Mouse (Mus musculus) limb, embryonic 15.5 days (tissue): ENCODE measurements at regions not wholly inside any gene's neighbourhood (a gene's known extent, or its start where the extent isn't known, plus 50 kb on each side); places are given as distances from the start of the nearest gene placed in this dataset.
A peak's percentile ranks its signal among the peaks of the same experiment; 100 is the strongest.
"Not testable (repeated sequence)": the region's sequence is repeated elsewhere in the genome, so short reads cannot be mapped to it uniquely, and the experiment has no call there.

Source experiments
- ATAC-seq: fragments of 200-750 bp; cut with Nextera tagmentation; 2 replicates; pipeline ENCODE4 v1.8.0; 2017; ENCODE audit warnings: low read depth, moderate TSS enrichment; ENCODE audit not compliant: insufficient number of reproducible peaks, low FRiP score, low TSS enrichment
- H3K27ac ChIP-seq: fragments of 300-500 bp; sonication (generic); 2 replicates; pipeline ENCODE4 v1.5.1; 2015; ENCODE audit warnings: moderate library complexity, mild to moderate bottlenecking, inconsistent platforms
- H3K27me3 ChIP-seq: fragments of 300-500 bp; sonication (generic); 2 replicates; pipeline ENCODE4 v1.6.1; 2015; ENCODE audit warnings: inconsistent platforms
- H3K36me3 ChIP-seq: fragments of 300-500 bp; sonication (generic); 2 replicates; pipeline ENCODE4 v1.6.1; 2015; ENCODE audit warnings: inconsistent platforms
- H3K4me1 ChIP-seq: fragments of 300-500 bp; sonication (generic); 2 replicates; pipeline ENCODE4 v1.6.1; 2015; ENCODE audit warnings: inconsistent platforms
- H3K4me2 ChIP-seq: fragments of 300-500 bp; sonication (generic); 2 replicates; pipeline ENCODE4 v1.6.1; 2015; ENCODE audit warnings: mild to moderate bottlenecking, inconsistent platforms
- H3K4me3 ChIP-seq: fragments of 300-500 bp; sonication (generic); 2 replicates; pipeline ENCODE4 v1.5.1; 2015; ENCODE audit warnings: mild to moderate bottlenecking, inconsistent platforms
- H3K9ac ChIP-seq: fragments of 300-500 bp; sonication (generic); 2 replicates; pipeline ENCODE4 v1.6.1; 2015; ENCODE audit warnings: inconsistent platforms
- H3K9me3 ChIP-seq: fragments of 300-500 bp; sonication (generic); 2 replicates; pipeline ENCODE4 v1.6.1; 2016; ENCODE audit warnings: inconsistent platforms
- WGBS: fragments of 180-500 bp; shearing (Covaris S2); methylation state at CpG from one replicate; pipeline ENCODE4 v1.1.7; 2015; 5-methylcytosine and 5-hydroxymethylcytosine counted together

DNA sequence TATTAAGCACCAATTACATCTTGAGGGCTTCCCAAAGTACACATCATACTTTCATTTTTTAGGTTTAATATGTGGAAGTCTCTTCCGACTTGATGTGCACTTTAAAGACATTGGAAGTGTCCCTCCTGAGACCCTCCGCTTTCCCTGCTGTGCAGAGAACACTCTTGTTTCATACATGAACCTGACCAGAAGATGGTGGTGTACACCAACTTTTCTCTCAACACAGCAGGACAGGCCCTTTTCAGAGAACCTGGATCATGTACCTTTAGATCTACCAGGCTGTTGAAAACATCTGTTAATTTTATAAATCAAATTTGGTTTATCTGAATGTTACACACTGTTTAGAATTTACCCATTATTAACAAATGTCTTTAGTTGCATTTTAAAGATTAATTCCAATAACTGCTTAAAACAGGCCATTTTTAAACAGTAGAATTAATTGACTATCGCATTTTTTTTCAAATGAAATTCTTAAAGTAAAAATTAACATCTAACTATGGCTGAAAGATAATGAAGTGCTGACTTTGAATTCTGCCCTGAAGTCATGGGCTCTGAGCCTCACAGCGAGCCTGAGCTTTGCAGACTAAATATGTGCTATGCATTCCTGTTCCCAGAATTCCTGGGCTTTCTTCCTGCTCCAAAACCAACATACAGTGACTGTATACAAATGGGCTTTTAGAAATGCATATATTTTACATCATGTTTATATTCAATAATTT is 112.4 kb upstream of the Rasgrp1 start:
- Histone ChIP-seq H3K4me1 (peaks cover 3% of the 10 kb centered on the region; the same call in 1 of the 2 replicates), H3K36me3 (no peaks in the 10 kb centered on the region), H3K9me3 (no peaks in the 10 kb centered on the region), H3K9ac (no peak overlapping the region), H3K27ac (no peak overlapping the region), H3K27me3 (no peaks in the 10 kb centered on the region), H3K4me2 (no peak overlapping the region), H3K4me3 (no peak overlapping the region)
- no peak for ATAC-seq
- WGBS: 70% methylated on average over 4 of the region's 4 CpGs

DNA sequence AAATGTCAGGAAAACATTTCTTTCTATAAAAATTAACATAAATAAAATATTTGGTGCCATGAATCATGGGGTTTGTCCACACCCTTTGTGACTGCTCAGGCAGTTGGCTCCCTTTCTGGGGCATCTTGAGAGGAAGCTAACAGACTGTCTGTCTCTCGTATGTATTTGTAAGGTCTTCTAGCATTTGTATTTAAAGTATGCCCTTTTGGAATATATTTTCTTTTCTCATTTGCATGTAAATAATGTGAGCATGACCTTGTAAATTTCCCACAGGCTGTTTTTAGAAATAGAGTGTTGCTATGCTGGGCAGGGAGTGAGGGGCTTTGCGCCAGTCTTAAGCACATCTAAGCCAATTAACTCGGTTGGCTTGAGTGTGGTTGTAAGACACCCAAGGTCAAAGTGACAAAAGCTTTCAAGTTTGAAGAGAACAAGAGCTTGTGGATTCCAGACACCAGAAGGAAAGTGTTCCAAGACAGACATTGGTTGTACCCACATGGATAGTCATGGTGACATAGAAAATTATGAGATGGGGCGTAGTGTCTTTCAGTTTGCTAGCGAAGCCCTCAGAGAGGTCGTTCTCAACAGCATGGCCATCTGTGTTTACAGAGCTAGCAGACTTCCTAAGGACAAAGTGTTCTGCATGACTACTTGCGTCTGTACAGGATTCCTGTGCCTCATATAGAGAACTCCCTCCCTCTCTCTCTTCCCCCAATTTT is 113.1 kb upstream of the Rasgrp1 start:
- ATAC-seq: no peak
- 71% methylated on average over 7 of the region's 7 CpGs for WGBS
- no peak overlapping the region for H3K9ac ChIP-seq
- no peaks in the 10 kb centered on the region for H3K9me3 ChIP-seq
- peaks cover 3% of the 10 kb centered on the region; the same call in 1 of the 2 replicates for H3K4me1 ChIP-seq
- 0 out of 2 replicates have a peak overlapping the region, but pooled peaks have one; percentile 61 for H3K27ac ChIP-seq
- no peak overlapping the region for H3K4me2 ChIP-seq
- H3K4me3 ChIP-seq: no peak overlapping the region
- H3K27me3 ChIP-seq: no peaks in the 10 kb centered on the region
- H3K36me3 ChIP-seq: no peaks in the 10 kb centered on the region

DNA sequence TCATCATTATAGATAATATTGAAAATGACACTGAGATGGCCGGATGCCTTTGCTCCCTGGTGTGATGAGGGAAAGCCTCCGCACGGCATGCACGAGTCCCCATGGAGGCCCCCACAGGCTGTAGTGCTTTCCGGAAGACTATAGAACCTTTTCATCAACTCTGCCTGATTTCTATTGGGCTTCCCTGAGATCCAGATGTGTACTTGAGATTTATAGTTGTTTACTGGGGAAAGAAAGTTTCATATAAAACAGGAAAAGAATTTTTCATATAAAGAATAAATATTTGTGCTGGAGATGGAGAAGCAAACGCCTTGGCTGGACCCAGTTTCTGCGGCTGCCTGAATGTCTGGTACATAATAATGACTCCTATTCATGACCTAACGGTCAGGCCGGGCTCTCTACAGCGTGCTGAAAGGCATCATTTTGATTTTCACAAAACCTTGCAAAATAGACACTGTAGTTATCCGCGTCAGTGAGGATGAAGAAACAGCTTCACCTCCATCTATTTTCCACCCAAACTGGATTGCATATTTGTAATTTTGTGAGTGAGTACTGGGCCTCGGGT is 113.7 kb upstream of the Rasgrp1 start:
- peak; percentile 70; the same call in 1 of the 2 replicates for ATAC-seq
- Histone ChIP-seq H3K9ac (no peak overlapping the region), H3K27me3 (no peaks in the 10 kb centered on the region), H3K27ac (peak overlapping the region; percentile 61; the same call in 1 of the 2 replicates), H3K36me3 (no peaks in the 10 kb centered on the region), H3K4me3 (no peak overlapping the region), H3K4me2 (no peak overlapping the region), H3K4me1 (peaks cover 3% of the 10 kb centered on the region; the same call in 1 of the 2 replicates), H3K9me3 (no peaks in the 10 kb centered on the region)
- 69% methylated on average over 13 of the region's 13 CpGs for WGBS

GRCm38 (mm10) chr2:117461541-117462290 is 118.9 kb upstream of the Rasgrp1 start:
- H3K9ac ChIP-seq: no peak overlapping the region
- peak overlapping the region; percentile 33 for H3K27ac ChIP-seq
- H3K4me2 ChIP-seq: no peak overlapping the region
- no peaks in the 10 kb centered on the region for H3K4me1 ChIP-seq
- H3K27me3 ChIP-seq: no peaks in the 10 kb centered on the region
- ATAC-seq: peak; percentile 67
- H3K4me3 ChIP-seq: no peak overlapping the region
- WGBS: 48% methylated on average over 4 of the region's 4 CpGs
- H3K36me3 ChIP-seq: no peaks in the 10 kb centered on the region
- H3K9me3 ChIP-seq: no peaks in the 10 kb centered on the region

GRCm38 (mm10) chr2:117474885-117475542 is 132.2 kb upstream of the Rasgrp1 start:
- WGBS: 83% methylated on average over 2 of the region's 2 CpGs
- H3K4me3 ChIP-seq: no peak overlapping the region
- ATAC-seq: no peak
- H3K27me3 ChIP-seq: no peaks in the 10 kb centered on the region
- 0 out of 2 replicates have a peak, but pooled peaks cover 4% of the 10 kb centered on the region for H3K4me1 ChIP-seq
- H3K9me3 ChIP-seq: no peaks in the 10 kb centered on the region
- H3K9ac ChIP-seq: no peak overlapping the region
- no peak overlapping the region for H3K27ac ChIP-seq
- H3K36me3 ChIP-seq: no peaks in the 10 kb centered on the region
- no peak overlapping the region for H3K4me2 ChIP-seq

GRCm38 (mm10) chr2:117475561-117475960 is 132.8 kb upstream of the Rasgrp1 start:
- H3K27ac ChIP-seq: no peak overlapping the region
- H3K36me3 ChIP-seq: no peaks in the 10 kb centered on the region
- no peak overlapping the region for H3K4me2 ChIP-seq
- WGBS: 39% methylated on average over 3 of the region's 3 CpGs
- ATAC-seq: no peak
- no peak overlapping the region for H3K9ac ChIP-seq
- H3K4me1 ChIP-seq: 0 out of 2 replicates have a peak, but pooled peaks cover 8% of the 10 kb centered on the region
- H3K9me3 ChIP-seq: no peaks in the 10 kb centered on the region
- H3K27me3 ChIP-seq: no peaks in the 10 kb centered on the region
- no peak overlapping the region for H3K4me3 ChIP-seq

- not testable (repeated sequence) for H3K4me3 ChIP-seq, H3K4me2 ChIP-seq, H3K27ac ChIP-seq, H3K36me3 ChIP-seq, H3K4me1 ChIP-seq, H3K27me3 ChIP-seq, ATAC-seq, H3K9me3 ChIP-seq, H3K9ac ChIP-seq
- 65% methylated on average over 11 of the region's 11 CpGs for WGBS
Measured at GRCm38 (mm10) chr2:117477503-117477902, 134.7 kb upstream of the Rasgrp1 start.

- not testable (repeated sequence) for H3K4me1 ChIP-seq, H3K4me3 ChIP-seq, ATAC-seq, H3K36me3 ChIP-seq, H3K4me2 ChIP-seq, H3K27me3 ChIP-seq, H3K9me3 ChIP-seq, H3K9ac ChIP-seq
- WGBS: 60% methylated on average over 16 of the region's 16 CpGs
- H3K27ac ChIP-seq: peak overlapping the region; percentile 57
Measured at GRCm38 (mm10) chr2:117479244-117480009, 136.6 kb upstream of the Rasgrp1 start.

DNA sequence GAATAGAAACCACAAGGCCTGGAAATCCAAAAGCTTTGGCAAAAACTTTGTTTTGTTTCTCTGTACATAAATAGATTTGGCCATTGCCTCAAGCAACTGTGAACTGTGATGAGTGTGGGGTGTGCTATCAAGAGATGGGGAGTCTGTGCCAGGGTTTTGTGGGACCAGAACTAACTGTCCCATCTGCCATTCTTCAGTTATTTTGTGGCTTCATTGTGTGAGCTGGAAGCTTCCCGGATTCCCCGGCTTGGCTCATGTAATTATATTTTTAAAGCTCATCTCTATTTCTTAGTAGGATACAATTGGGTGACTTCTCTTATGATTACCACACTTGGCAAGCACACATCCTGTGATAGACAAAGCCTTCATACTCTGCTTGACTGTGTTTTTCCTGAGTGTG is 143.6 kb upstream of the Rasgrp1 start:
- Histone ChIP-seq H3K36me3 (no peaks in the 10 kb centered on the region), H3K9ac (no peak overlapping the region), H3K4me1 (no peaks in the 10 kb centered on the region), H3K27ac (no peak overlapping the region), H3K27me3 (no peaks in the 10 kb centered on the region), H3K4me2 (no peak overlapping the region), H3K4me3 (no peak overlapping the region), H3K9me3 (no peaks in the 10 kb centered on the region)
- 81% methylated on average over 2 of the region's 2 CpGs for WGBS
- ATAC-seq: no peak

DNA sequence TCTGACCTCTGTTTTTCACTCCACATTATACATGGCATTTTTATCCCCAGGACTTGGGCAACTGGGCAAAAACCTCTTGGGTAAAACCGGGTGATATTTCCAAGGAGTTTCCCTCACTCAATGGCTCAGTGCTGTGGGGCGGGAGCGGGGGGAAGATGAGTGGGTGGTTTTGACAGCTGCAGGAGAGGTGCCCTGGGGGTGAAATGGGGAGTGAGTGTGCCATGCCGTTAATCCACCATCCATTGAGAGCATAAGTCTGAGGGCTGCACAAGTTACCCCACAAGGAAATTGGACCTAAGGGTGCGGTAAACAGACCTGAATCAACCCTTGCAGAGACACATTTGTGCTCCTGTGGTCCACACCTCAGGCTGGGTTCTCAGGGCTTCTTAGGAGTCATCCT is 155.8 kb upstream of the Rasgrp1 start:
- no peaks in the 10 kb centered on the region for H3K36me3 ChIP-seq
- WGBS: 69% methylated on average over 5 of the region's 5 CpGs
- ATAC-seq: no peak
- no peaks in the 10 kb centered on the region for H3K9me3 ChIP-seq
- no peaks in the 10 kb centered on the region for H3K27me3 ChIP-seq
- H3K4me2 ChIP-seq: no peak overlapping the region
- H3K4me3 ChIP-seq: no peak overlapping the region
- no peak overlapping the region for H3K9ac ChIP-seq
- H3K27ac ChIP-seq: no peak overlapping the region
- no peaks in the 10 kb centered on the region for H3K4me1 ChIP-seq

DNA sequence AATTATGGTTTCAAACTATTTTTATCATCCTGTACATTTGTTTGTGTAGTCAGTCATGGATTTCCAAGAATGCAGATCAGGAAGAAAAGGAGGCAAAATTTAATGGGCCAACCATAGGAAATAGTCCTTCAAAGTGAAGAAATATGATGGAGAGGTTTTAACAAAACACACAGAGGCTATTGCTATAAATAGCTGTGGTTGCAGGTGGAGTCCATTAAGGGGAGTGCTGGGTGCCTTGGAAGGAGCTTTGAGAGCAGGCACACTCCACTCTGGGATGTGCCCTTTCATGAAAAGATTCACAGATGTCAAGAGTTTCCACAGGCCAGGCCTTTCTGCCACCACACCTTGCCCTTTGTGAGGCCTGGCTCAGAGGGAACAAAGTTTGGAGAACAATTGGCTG is 159.8 kb upstream of the Rasgrp1 start:
- Histone ChIP-seq H3K4me1 (no peaks in the 10 kb centered on the region), H3K27me3 (no peaks in the 10 kb centered on the region), H3K36me3 (no peaks in the 10 kb centered on the region), H3K27ac (no peak overlapping the region), H3K9ac (no peak overlapping the region), H3K9me3 (no peaks in the 10 kb centered on the region), H3K4me3 (no peak overlapping the region), H3K4me2 (no peak overlapping the region)
- no peak for ATAC-seq
